ENCODE assay signal across 19 mouse cellular contexts in genomic region chr4:150677126-150677845, GRCm38 (mm10). TPM values are rescaled to one million over a fixed set of nuclear protein-coding genes. Genes with fewer than 3 reads are reported as not detected.
A peak's percentile ranks its signal among the peaks of the same experiment; 100 is the strongest.
DNase-seq lines count a peak whose midpoint lies in the region; ATAC-seq and TF ChIP-seq lines count a peak whose summit lies in the region.
"Had no signal": no experiment of that assay in that cellular context is flagged by ENCODE, and none has a peak within 500 bp of the region (broad histone marks: within the 10 kb centered on the region; RNA-seq: fewer than 3 reads in every experiment).

No protein-coding gene starts in this region.

- no peak overlapping the region for H3K9ac ChIP-seq in kidney, embryonic 14.5 days (ENCODE audit: low read depth, low read length)
- H3K9ac ChIP-seq in forebrain, embryonic 13.5 days = no peak overlapping the region
- no peak overlapping the region for H3K9ac ChIP-seq in limb, embryonic 12.5 days (replicated peaks)
- no peak overlapping the region for H3K9ac ChIP-seq in neural tube, embryonic 13.5 days
- H3K9ac ChIP-seq: embryonic facial prominence, embryonic 12.5 days; stomach, embryonic 15.5 days had no signal

- no peak overlapping the region for H3K4me3 ChIP-seq in kidney, embryonic 14.5 days (ENCODE audit: low read length)
- no peak overlapping the region for H3K4me3 ChIP-seq in forebrain, embryonic 13.5 days
- H3K4me3 ChIP-seq in limb, embryonic 12.5 days (replicated peaks) = no peak overlapping the region
- no peak overlapping the region for H3K4me3 ChIP-seq in neural tube, embryonic 13.5 days
- H3K4me3 ChIP-seq in left cerebral cortex, adult 2 months = no peak overlapping the region
- H3K4me3 ChIP-seq: embryonic facial prominence, embryonic 12.5 days; stomach, embryonic 15.5 days had no signal

- H3K9me3 ChIP-seq in kidney, embryonic 14.5 days (ENCODE audit: control insufficient read depth, low read length) = no peaks in the 10 kb centered on the region
- H3K9me3 ChIP-seq in forebrain, embryonic 13.5 days (replicated peaks) = peaks cover 8% of the 10 kb centered on the region; the same call in 1 of the 2 replicates
- 0 out of 2 replicates have a peak, but pooled peaks cover 4% of the 10 kb centered on the region for H3K9me3 ChIP-seq in limb, embryonic 12.5 days
- 0 out of 2 replicates have a peak, but pooled peaks cover 4% of the 10 kb centered on the region for H3K9me3 ChIP-seq in neural tube, embryonic 13.5 days
- H3K9me3 ChIP-seq: embryonic facial prominence, embryonic 12.5 days; stomach, embryonic 15.5 days had no signal

- no peak overlapping the region for H3K4me2 ChIP-seq in kidney, embryonic 14.5 days (replicated peaks; ENCODE audit: low read depth, low read length)
- peak overlapping the region; percentile 29; the same call in 1 of the 2 replicates for H3K4me2 ChIP-seq in forebrain, embryonic 13.5 days
- H3K4me2 ChIP-seq in limb, embryonic 12.5 days = no peak overlapping the region
- H3K4me2 ChIP-seq in neural tube, embryonic 13.5 days = no peak overlapping the region
- H3K4me2 ChIP-seq: embryonic facial prominence, embryonic 12.5 days; stomach, embryonic 15.5 days had no signal

- intact Hi-C loops in gastrocnemius, postnatal 36 days (cut with DNase I) = no loop called here
- intact Hi-C loops in left cerebral cortex, adult 2 months (cut with DNase I) = no loop called here

- no peaks in the 10 kb centered on the region for H3K36me3 ChIP-seq in kidney, embryonic 14.5 days (ENCODE audit: control insufficient read depth, insufficient read depth, low read length)
- H3K36me3 ChIP-seq in forebrain, embryonic 13.5 days (ENCODE audit: poor library complexity, severe bottlenecking) = no peaks in the 10 kb centered on the region
- no peaks in the 10 kb centered on the region for H3K36me3 ChIP-seq in limb, embryonic 12.5 days
- no peaks in the 10 kb centered on the region for H3K36me3 ChIP-seq in neural tube, embryonic 13.5 days
- H3K36me3 ChIP-seq: embryonic facial prominence, embryonic 12.5 days; stomach, embryonic 15.5 days had no signal

- no peak for DNase-seq in kidney, postnatal 4 days
- no peak for DNase-seq in gastrocnemius, postnatal 36 days
- no peak for DNase-seq in left cerebral cortex, adult 2 months (ENCODE audit: extremely low spot score in 1 of 2, low spot score in 2 of 2)
- no peak for DNase-seq in layer of hippocampus, adult 9-11 months
- DNase-seq: adrenal gland, postnatal 10 days; B cell, adult 2 months; cerebellum, adult 11-12 months; heart, adult 18-20 months; liver; right cerebral cortex, adult 18-20 months had no signal

- no peak for TF ChIP-seq CTCF in left cerebral cortex, adult 2 months (IDR thresholded peaks at IDR 0.05)

- H3K27ac ChIP-seq in kidney, embryonic 14.5 days (ENCODE audit: low read depth, low read length) = peak overlapping the region; percentile 67
- no peak overlapping the region for H3K27ac ChIP-seq in forebrain, embryonic 13.5 days
- H3K27ac ChIP-seq in limb, embryonic 12.5 days = no peak overlapping the region
- H3K27ac ChIP-seq in neural tube, embryonic 13.5 days (replicated peaks) = peak overlapping the region; percentile 91
- no peak overlapping the region for H3K27ac ChIP-seq in left cerebral cortex, adult 2 months
- H3K27ac ChIP-seq: embryonic facial prominence, embryonic 12.5 days; stomach, embryonic 15.5 days had no signal

- ATAC-seq in kidney, embryonic 14.5 days (ENCODE audit: low FRiP score, low TSS enrichment) = peak; percentile 43; the same call in 1 of the 2 replicates
- ATAC-seq in forebrain, embryonic 13.5 days = no peak
- peak; percentile 56; the same call in 1 of the 2 replicates for ATAC-seq in limb, embryonic 12.5 days (ENCODE audit: insufficient number of reproducible peaks, insufficient read depth, low FRiP score, low TSS enrichment, low read depth)
- peak; percentile 67 for ATAC-seq in neural tube, embryonic 13.5 days (ENCODE audit: low read depth)
- ATAC-seq: lung, postnatal 0 days; Patski had no signal

- H3K4me1 ChIP-seq in kidney, embryonic 14.5 days (ENCODE audit: control insufficient read depth, insufficient read depth, low read length) = peaks cover 22% of the 10 kb centered on the region; the same call in 1 of the 2 replicates
- 0 out of 2 replicates have a peak, but pooled peaks cover 8% of the 10 kb centered on the region for H3K4me1 ChIP-seq in forebrain, embryonic 13.5 days
- peaks cover 19% of the 10 kb centered on the region for H3K4me1 ChIP-seq in limb, embryonic 12.5 days (replicated peaks)
- peaks cover 38% of the 10 kb centered on the region for H3K4me1 ChIP-seq in neural tube, embryonic 13.5 days (replicated peaks)
- H3K4me1 ChIP-seq: stomach, embryonic 15.5 days had no signal

- 25% methylated on average over 10 of the region's 10 CpGs for WGBS in kidney, embryonic 14.5 days
- 12% methylated on average over 10 of the region's 10 CpGs for WGBS in forebrain, embryonic 13.5 days
- 33% methylated on average over 10 of the region's 10 CpGs for WGBS in limb, embryonic 12.5 days
- WGBS in neural tube, embryonic 13.5 days = 12% methylated on average over 10 of the region's 10 CpGs

- H3K27me3 ChIP-seq in kidney, embryonic 14.5 days (ENCODE audit: control insufficient read depth, insufficient read depth, low read length) = no peaks in the 10 kb centered on the region
- no peaks in the 10 kb centered on the region for H3K27me3 ChIP-seq in forebrain, embryonic 13.5 days
- H3K27me3 ChIP-seq in limb, embryonic 12.5 days = no peaks in the 10 kb centered on the region
- H3K27me3 ChIP-seq in neural tube, embryonic 13.5 days = no peaks in the 10 kb centered on the region
- H3K27me3 ChIP-seq: embryonic facial prominence, embryonic 12.5 days; Patski; stomach, embryonic 15.5 days had no signal

RNA-seq across cellular contexts. Expression of gene Slc45a1, which starts 25.3 kb away (rescaled TPM):
- not detected in 2 replicates for polyA plus RNA-seq in kidney, embryonic 14.5 days (2014; fragmentation: Nextera tagmentation; extraction: Ambion mirVana)
- 10.5 and 11.4 TPM in 2 replicates for polyA plus RNA-seq in forebrain, embryonic 13.5 days (2015; fragmentation: Nextera tagmentation; extraction: Ambion mirVana)
- polyA plus RNA-seq in limb, embryonic 12.5 days (2016; fragmentation: Nextera tagmentation; extraction: Ambion mirVana) = 0.70 and 0.84 TPM in 2 replicates
- polyA plus RNA-seq in neural tube, embryonic 13.5 days (2015; fragmentation: Nextera tagmentation; extraction: Ambion mirVana) = 26.8 and 28.6 TPM in 2 replicates
- not detected for total RNA-seq in gastrocnemius, postnatal 36 days (2021)
- total RNA-seq in left cerebral cortex, adult 2 months (2021) = 10 to 100 TPM; 44.4 to 49.0 TPM
- total RNA-seq: heart, adult 18-20 months; hematopoietic stem cell, adult 5-6 weeks had no signal
- polyA plus RNA-seq: Patski had no signal

Comparison
In these comparisons a context has a peak if more than half of its experiments do, and no peak if none do; other contexts are left out.
1. H3K27ac ChIP-seq: peak in kidney, embryonic 14.5 days (single experiment) and neural tube, embryonic 13.5 days (single experiment); none in forebrain, embryonic 13.5 days (single experiment), limb, embryonic 12.5 days (single experiment) and left cerebral cortex, adult 2 months (single experiment).